Mouse (Mus musculus) 3134 (cell line): ENCODE measurements around the gene Hivep2.

ENCODE experiments used
- DNase-seq: peaks from one replicate; pipeline ENCODE4 v3.0.0-alpha.2; 2011; ENCODE audit warnings: low spot score; ENCODE audit not compliant: insufficient read length; ENCODE audit errors: extremely low read depth

Hivep2 gene

DNA sequence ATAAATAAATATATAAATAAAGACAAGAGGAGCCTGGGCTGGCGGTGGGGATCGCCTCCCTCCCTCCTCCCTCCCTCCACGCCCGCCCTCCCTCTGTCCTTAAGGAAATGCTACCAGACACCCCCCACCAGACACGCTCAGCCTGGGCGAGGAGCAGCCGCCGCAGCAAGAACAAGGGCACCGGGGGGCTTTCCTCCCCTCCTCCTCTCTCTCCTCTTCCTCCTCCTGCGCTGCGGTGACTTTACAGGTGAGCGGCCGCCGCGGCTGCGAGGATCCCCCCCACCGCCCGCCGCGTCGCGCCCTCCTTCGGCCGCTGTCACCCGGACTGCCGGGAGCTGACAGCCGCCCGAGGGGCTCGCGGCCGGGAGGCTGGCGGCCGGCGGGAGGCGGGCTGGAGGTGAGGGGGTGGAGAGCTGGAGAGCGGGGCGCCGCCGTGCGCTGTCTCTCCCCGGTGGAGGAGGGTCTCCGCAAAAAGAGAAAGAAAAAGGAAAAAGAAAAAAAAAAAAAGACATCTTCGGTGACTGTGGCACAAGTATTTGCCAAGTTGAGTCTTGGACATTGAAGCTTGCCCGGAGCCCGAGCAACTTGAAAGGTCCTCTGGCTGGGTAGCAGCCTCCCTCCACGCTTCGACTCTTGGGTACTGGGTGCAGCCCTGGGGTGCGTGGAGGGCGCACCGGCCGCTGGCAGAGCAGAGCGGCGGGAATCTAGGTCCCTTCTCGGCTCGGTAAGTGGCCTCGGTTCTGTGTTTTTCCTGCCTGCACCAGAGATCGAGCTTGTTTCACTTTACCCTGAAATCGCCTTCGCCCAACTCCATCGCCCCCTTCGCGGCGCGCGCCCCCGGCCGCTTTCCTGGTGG is at the start of gene Hivep2:
TSS of gene Hivep2 (plus strand) at position 102 of the 856 bp plus-strand sequence.
- peak; percentile 88 for DNase-seq

DNA sequence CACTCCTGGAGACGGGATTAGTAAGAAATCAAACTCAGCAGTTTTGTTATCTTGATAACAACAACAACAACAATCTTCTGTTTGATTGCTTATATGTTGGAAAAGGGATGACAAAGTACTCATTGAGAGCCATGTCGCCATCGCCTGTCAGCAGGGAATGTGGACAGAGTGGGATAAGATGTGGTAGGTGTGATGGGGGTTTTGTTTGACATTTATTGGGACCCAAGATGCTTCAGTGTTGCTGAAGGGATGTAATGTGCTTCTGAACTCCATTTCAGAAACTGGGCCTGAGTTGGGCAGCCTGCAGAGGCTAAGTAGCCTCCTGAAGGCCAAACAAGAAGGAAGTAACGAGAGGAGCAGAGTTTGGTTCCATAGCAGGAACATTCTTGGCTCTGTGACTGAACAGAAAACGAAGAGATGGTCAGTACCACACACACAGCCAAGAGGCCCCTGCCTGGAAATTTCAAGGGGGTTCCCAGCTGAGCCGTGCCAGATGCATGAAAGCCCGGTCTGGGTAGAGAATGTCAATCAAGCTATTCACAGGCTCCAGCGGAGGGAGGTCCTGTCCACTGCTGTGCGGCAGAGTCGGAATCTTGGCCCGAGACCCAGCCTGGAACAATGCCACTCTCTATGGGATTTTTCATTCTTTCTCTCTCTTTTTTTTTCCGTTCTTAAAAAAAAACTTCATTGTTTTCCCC is 49.1 kb upstream of the Hivep2 start:
- DNase-seq: no peak

DNA sequence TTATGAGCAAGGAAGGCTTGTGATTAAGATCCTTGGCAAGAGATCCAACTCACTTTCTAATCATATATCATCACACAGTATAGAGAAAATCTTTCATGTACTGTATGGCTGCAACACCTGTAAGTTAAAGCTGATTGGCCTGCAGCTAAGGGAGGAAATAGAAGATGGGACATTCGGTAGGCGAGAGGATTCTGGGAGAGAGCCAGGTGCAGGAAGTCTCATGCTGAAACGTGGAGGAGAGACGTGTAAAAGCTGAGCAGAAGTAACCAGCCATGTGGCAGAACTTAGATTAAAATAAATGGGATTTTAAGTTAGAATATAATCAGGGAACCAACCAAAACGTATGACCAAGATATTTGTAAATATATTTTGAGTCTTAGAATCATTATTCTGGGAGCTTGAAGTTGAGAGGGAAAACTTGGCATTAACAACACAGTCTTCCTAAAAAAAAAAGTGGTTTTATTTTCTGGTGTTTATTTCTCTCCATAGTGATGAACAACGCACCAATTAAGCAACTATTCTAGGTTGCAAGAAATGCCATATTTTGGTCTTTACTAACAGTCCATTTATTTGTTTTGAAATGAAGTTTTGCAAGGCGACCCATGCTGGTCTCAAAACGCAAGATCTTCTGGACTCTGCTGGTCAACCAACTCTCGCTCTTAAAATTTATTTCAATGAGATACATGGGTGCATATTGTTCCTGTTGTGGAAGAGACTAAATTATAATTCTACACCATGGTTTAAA is 44.1 kb upstream of the Hivep2 start:
- DNase-seq: no peak

DNA sequence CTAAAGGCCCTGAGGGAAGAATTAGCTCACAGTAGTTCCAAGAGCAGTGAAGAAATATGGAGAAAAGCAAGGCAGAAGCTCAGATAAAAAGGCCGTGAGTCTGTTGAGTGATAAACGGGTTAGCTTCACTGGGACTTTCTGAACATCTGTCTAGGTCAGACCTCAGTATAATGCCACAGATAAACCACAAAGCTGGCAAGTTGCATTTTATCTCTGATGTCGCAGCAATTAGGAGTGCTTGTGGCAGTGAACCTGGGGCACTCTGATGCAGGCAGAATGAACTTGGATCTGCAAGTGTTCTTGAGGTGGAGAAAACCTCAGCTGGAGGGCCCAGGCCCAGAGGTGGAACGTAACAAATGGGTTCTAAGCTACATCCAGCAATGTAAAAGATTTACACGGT is 36.6 kb upstream of the Hivep2 start:
- DNase-seq: no peak

DNA sequence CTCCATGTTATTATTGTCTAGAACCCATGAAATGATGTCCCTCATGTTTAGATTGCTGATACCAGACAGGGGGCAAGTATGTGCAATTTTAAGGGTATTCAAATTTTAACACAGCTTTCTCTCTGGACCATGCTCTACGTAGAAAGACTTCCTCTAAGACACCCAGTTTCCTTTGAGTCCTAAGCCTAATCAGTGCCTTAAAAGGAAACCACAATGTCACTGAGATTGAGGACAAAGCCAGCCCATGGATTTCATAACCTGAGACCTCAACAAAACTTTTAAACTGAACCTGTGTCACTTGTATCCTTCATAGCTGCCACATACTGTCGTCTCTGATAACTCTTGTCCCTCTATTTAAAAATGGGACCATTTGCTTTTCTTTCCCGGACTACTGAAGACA is 33.7 kb upstream of the Hivep2 start:
- DNase-seq: no peak

DNA sequence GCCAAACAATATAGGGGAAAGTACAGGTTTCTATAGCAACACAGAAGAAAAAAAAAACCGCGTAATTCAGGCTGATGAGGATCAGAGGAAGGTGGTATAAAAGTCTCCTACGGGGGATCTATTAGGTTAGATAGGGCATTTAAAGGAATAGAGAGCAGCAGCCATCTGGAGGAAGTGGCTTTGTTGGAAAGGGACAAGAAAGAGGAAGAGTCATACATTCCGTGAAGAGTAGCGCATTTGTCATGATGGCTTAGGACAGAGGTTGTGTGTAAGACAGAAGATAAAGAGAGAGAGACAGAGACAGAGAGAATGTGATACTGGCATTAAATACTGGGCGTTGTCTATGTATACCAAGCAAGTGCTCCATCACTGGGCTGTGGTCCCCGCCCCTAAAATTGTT is 32.6 kb upstream of the Hivep2 start:
- DNase-seq: no peak

DNA sequence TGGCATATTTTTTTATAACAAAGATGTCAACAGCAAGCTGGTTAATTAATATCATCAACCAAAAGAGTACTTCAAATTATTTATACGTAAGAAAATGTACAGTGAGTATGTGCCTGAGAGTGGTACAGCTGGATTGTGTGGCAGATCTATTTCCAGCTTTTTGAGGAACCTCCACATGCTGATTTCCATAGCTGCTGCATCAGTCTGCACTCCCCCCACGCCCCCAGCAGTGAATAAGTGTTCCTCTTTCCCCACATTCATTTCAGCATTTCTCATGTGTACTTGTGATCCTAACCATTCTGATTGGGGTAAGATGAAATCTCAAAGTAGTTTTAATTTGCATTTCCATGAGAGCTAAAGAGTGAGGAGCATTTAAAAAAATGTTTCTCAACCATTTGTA is 30.2 kb upstream of the Hivep2 start:
- DNase-seq: no peak

DNA sequence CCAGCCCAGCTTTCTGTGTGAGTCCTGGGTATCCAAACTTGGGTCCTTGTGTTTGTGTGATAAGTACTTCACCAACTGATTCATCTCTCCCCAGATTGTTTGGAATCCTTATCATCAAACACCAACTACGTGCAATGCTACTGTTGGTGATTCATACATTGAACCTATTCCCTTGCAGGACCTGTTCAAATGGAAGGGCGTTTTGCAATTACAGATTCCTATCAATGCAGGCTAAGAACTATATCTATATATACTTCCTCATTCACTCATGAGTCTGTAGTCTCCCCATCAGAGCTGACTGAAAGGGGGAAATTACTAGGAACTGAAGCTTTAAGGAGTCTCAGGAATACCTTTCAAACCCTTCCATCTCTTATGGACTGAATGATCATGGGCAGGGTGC is 24.5 kb upstream of the Hivep2 start:
- no peak for DNase-seq

DNA sequence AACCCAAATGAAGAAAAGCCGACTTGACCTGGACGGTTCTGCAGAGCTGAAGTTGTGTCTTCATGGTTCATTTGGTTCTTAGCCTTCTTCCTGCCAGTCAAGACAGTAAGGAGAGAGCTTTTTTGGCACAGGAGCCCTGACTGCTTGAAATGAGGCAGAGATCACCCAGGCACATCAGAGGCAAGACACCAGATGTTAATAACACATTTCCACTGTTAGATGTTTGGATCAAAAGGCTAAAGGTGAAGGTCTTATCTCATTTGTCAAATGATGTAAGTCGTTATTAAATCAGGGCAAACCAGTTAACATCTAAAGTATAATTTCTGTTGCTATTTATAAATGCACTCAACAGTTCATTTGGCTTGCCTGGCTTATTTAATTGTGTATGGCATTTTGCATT is 22.2 kb upstream of the Hivep2 start:
- DNase-seq: no peak

DNA sequence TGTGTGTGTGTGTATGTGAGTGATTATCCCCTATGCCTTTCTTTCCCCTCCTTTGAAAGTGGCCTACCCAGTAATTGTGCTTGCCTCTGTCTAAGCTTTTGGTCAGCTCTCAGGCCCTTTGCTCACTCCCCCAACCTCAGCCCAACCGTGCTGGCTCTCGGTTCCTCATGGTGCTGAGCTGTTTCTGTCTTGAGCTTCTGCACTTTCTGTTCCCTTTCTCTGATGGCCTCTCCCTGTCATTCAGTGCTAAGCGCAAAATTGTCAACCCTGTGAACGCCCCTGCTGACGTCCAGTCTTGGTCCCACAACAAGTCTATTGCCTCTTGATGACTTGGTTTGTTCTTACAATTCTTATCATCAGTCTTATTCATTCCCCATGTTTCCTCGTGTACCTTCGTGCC is 19.4 kb upstream of the Hivep2 start:
- no peak for DNase-seq

DNA sequence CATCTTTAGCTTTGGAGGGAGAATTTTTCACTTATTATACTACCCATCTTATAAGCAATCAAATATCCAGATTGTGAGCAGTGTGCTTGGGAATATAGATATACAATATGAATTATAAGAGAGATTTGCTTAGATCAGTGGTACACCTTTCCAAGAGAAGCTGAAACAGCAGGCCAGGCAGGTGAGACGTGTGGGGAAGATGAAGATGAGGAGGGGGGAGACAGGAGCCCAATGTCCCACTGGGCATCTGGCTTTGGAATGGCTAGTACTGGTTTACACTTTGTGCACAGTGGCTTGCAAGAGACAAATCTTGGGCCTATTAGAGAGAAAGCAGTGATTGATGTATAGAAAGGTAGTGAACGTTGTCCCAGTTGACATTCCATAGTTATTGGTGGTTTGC is 2.9 kb upstream of the Hivep2 start:
- DNase-seq: no peak

DNA sequence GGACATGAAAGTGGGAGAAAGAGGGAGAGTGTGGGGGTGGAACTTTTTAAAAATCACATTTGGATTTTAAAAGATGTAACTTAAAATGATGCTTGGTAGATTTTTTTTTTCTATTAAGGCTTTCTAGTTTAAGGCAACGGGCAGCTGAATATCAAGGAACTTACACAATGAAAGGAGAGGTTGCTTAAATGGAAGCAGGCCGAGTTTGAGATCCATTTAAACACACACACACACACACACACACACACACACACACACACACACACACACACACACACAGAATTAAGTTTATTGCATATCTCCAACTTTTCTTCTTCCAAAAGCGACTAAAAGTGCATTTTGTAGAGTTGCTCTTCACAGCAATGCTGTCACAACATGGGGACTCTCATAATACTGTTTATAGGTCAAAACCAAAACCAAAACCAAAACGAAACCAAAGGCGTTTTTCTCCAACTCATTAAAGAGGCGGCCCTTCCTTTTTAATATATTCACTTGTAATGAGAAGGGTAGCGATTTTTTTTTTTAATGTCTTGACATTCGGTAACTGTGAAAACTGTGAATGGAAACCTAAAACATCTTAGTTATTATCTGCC is 1.9 kb upstream of the Hivep2 start:
- no peak for DNase-seq

DNA sequence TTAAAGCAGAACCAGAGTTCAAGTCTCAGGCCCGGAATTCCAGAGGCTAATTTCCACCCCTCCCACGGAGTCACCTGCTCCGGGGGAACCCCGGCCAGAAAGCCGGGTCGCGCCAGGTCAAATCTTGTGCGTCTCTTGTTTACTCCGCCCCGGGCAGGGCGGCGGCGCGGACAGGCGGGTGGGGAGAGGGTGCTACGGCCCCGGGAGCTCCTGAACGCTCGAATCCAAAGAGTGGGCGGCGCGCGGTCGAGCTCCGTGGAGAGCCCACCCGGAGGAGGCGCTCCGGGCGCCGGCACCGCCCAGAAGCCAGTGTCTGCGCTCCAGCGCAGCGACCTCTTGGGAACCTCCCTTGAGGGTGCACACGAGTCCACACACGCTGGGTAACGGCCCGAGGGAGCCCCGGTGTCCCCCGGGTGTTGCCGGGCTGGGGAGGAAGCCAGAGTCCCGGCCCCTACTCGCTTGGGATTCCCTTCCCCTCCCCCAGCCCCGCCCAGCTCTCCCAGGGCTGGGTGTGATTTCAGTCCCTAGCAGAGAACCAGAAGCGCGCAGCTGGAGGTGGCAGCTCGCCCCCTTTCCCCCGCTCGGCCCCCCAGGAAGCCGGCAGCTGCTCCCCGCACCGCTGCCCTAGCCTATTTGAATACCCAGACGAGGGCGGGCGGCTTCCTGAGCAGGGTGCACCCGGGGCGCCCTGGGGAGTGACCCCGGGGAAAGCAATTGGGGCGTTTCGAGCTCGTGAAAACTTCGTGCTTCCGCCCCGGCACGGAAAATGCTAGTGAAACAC is 1.2 kb upstream of the Hivep2 start:
- peak; percentile 87 for DNase-seq

DNA sequence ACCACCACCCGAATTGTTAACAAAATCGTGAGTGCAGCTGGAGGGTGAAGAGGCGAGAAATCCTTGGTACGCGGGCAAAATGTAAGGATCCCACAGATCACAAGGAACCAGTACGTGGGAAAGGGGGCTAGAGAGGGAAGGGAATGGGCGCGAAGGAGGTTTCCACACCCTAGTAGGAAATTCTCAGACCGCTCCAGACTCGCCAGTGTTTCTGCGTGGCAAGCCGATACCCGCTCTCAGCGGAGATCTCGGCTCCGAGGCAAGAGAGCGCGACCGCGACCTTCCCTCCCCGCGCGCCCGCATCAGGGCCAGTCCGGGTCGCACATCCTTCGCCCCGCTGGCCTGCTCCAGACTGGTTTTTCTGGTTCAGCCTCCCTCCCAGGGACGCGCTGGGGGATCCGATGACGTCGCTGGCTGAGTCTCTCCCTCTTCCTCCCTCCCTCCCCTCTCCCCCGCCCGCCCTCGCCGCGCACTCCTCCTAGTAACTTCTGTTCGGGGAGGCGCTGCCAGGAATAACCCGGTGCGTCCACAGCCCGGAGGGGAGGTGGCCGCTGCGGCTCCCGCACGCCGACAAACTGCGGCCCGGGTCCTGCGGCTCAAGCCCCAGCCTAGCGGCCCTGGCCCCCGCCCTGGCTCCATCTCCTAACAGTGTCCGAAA is 430 bp upstream of the Hivep2 start:
- peak; percentile 88 for DNase-seq

DNA sequence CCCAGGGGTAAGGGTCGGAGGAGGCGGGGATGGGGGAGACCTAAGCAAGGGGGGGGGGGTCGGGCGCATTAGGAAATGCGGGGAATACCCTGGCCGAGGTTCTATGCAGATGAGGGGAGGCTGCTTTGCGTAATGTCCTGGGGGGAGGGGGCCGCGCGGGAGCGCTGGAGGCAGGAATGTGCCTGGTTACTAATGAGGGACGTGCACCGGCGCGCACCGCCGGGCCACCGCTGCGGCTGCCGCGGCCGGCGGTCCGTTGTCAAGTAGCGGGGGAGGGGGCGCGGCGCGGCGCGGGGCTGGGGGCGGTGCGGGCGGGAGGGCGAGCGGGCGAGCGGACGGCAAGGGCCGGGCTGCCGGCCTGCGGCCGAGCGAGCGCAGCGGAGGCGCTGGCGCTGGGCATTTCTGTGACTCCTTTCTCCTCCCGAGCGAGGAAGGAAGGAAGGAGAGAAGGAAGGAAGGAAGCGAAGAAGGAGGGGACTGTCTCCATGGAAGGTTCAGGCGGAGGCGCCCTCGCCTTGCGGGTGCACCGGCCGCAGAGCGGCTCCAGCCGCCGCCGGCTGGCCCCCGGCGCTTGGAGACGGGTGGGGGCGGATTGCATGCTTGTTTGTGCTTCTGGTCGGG is 1.1 kb downstream of the Hivep2 start:
- DNase-seq: peak; percentile 79

DNA sequence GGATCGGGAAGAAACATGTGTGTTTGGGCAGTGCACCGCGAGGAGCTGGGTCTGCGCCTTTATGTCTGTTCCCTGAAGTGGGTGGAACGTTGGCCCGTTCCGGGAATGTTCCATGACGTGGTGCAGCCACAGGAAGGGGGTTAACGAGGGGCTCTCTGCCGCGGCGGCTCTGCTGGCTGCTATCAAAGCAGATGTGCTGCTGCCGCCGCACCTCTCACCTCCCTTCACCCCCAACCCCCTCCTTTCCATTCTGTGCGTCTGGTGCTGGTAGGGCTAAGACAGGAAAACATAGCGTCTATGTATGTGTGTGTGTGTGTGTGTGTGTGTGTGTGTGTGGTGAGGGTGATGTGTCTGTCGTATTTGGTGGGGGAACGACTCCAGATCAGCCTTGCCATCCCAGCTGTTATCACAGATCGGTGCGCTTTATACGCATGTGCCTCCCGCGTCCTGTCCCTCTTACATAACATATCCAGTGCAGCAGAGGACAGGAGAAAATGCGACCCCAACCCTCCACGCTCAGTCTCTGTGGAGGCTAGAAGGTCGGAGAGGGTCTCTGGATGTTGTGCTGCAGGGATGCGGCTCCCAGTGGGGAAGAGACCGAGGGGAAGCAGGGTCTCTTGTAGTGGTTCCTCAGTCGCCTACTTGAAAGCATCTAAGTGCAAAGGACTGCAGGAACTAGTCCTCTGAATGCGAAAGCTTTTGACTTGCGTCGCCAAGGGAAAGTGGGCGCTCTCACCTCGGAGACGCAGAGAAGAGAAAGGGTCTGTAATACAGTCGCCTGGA is 1.8 kb downstream of the Hivep2 start:
- peak; percentile 71 for DNase-seq

DNA sequence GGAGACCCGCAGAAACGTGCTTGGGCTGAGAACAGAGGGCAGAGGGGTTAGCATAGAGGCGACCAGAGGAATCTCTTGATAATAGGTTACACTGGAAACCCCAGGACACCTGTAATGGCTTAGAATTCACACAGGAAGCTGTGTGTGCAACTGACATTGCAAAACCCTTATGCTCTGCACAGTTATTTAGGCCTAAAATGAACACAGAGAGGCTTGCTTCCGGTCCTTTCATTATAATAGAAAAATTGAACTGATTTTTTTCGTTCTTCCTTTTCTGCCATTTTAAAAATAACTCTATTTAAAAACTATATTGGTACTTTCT is 2.3 kb downstream of the Hivep2 start:
- DNase-seq: no peak

DNA sequence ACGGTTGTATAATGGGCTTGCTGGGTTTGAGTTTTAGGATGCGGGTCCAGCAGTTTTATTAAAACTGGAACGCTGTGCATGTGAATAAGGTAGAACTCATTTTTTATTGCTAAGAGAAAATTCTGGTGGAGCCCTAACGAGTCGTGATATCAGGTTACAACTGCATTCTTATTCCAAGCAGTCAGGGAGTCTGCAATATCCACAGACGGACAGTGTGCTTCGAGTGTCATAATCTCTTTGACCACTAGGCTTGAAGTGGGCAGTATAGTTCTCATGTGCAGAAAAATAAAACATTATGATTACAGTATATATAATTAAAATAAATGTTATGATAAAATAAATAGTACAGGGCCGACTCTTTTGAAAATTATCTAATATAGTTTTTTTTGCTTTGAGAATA is 3.1 kb downstream of the Hivep2 start:
- peak; percentile 34 for DNase-seq

DNA sequence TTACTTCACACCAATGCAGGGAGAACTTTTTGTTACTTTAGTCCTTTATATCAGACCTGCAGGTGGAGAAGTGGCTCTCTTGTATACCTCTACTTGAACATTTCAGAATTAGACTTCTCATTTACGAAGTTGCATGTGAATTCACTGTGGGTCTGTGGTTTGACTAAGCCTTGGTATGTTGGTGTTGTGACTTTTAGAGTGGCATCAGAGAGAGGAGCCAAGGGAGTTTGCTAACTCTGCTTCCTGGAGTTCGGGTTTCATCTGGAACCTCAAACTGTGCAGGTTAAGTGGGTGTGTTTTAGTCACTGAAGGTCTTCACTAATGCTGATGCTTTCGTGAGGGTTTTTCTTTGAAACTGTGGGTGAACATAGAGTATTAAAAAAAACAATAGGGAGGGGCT is 4.4 kb downstream of the Hivep2 start:
- no peak for DNase-seq
